Mouse (Mus musculus): ENCODE measurements at regions not wholly inside any gene's neighbourhood (a gene's known extent, or its start where the extent isn't known, plus 50 kb on each side); places are given as distances from the start of the nearest gene placed in this dataset.

GRCm38 (mm10) chr11:24297763-24298162 lies 219.9 kb downstream of the Bcl11a start:
- DNase-seq (ENCODE audit: low spot score) (no peak), ATAC-seq (ENCODE audit: insufficient read depth, low read depth) (no peak)
- H3K9ac ChIP-seq (replicated peaks; ENCODE audit: low read depth, low read length): no peak overlapping the region
- H3K4me3 ChIP-seq (ENCODE audit: low read depth, low read length): no peak overlapping the region
- H3K36me3 ChIP-seq (replicated peaks; ENCODE audit: control insufficient read depth, insufficient read depth, low read length): no peaks in the 10 kb centered on the region
- H3K27me3 ChIP-seq (ENCODE audit: control insufficient read depth, insufficient read depth, low read length): no peaks in the 10 kb centered on the region
- H3K4me1 ChIP-seq (ENCODE audit: control insufficient read depth, insufficient read depth): peaks cover 8% of the 10 kb centered on the region; the same call in 1 of the 2 replicates
- no peak overlapping the region for H3K4me2 ChIP-seq (ENCODE audit: low read depth, low read length)
- H3K9me3 ChIP-seq (replicated peaks; ENCODE audit: control insufficient read depth, low read length): no peaks in the 10 kb centered on the region
- 68% methylated on average over 5 of the region's 5 CpGs for WGBS
- no peak overlapping the region for H3K27ac ChIP-seq (ENCODE audit: low read depth)
- TF ChIP-seq CTCF (IDR thresholded peaks at IDR 0.05; ENCODE audit: low read depth) (no peak), EP300 (IDR thresholded peaks at IDR 0.05; ENCODE audit: low read depth) (no peak)

DNA sequence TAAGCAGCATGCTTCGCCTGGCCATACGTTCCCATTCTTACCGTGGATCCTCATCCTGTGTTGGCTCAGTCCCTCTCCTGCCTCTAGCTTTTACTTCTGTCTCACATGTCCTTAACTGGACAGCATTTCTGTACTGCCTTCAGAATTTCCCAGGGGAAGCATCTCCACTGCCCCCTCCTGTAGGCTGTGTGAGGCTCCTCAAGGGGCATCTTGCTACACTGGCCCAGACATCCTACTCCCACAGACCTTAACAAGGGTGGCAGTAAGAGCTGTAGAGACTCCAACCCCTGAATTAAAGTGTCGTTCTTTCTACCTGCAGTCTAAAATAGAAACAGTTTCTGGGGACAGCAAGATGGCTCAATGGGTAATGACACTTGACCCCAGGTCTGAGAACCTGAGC lies 222.5 kb downstream of the Bcl11a start:
- Histone ChIP-seq H3K4me2 (ENCODE audit: low read depth, low read length) (no peak overlapping the region), H3K9me3 (replicated peaks; ENCODE audit: control insufficient read depth, low read length) (no peaks in the 10 kb centered on the region), H3K4me1 (ENCODE audit: control insufficient read depth, insufficient read depth) (peaks cover 14% of the 10 kb centered on the region; the same call in 1 of the 2 replicates), H3K27ac (ENCODE audit: low read depth) (no peak overlapping the region), H3K9ac (replicated peaks; ENCODE audit: low read depth, low read length) (no peak overlapping the region), H3K36me3 (replicated peaks; ENCODE audit: control insufficient read depth, insufficient read depth, low read length) (no peaks in the 10 kb centered on the region), H3K27me3 (ENCODE audit: control insufficient read depth, insufficient read depth, low read length) (no peaks in the 10 kb centered on the region), H3K4me3 (ENCODE audit: low read depth, low read length) (no peak overlapping the region)
- TF ChIP-seq EP300 (IDR thresholded peaks at IDR 0.05; ENCODE audit: low read depth) (no peak), CTCF (IDR thresholded peaks at IDR 0.05; ENCODE audit: low read depth) (no peak)
- WGBS: 61% methylated on average over 4 of the region's 4 CpGs
- DNase-seq (ENCODE audit: low spot score): no peak
- no peak for ATAC-seq (ENCODE audit: insufficient read depth, low read depth)

DNA sequence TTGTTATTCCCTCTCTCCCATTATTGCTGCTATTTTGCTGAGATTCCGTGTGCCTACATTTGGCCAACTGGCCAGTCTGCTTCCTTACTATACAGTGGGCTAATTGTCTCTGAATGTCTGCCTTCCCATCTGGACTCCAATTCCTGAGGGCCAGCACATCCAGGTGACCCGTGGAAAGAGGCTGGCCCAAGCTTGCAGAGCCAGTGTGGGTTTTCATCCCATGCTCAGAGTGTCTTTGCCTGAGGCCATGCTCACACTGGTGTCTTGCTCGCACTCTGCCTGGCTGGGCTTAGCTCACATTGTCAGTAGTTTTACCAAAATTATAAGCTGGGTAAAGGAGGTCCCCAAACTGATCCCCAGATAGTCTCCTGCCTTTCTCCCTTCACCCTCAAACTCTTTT lies 223.3 kb downstream of the Bcl11a start:
- Histone ChIP-seq H3K27ac (ENCODE audit: low read depth) (no peak overlapping the region), H3K4me3 (ENCODE audit: low read depth, low read length) (no peak overlapping the region), H3K4me2 (ENCODE audit: low read depth, low read length) (no peak overlapping the region), H3K9me3 (replicated peaks; ENCODE audit: control insufficient read depth, low read length) (no peaks in the 10 kb centered on the region), H3K27me3 (ENCODE audit: control insufficient read depth, insufficient read depth, low read length) (no peaks in the 10 kb centered on the region), H3K36me3 (replicated peaks; ENCODE audit: control insufficient read depth, insufficient read depth, low read length) (no peaks in the 10 kb centered on the region), H3K9ac (replicated peaks; ENCODE audit: low read depth, low read length) (no peak overlapping the region), H3K4me1 (ENCODE audit: control insufficient read depth, insufficient read depth) (peaks cover 14% of the 10 kb centered on the region; the same call in 1 of the 2 replicates)
- WGBS: 76% methylated on average over 3 of the region's 3 CpGs
- ATAC-seq (ENCODE audit: insufficient read depth, low read depth): no peak
- TF ChIP-seq CTCF (IDR thresholded peaks at IDR 0.05; ENCODE audit: low read depth): no peak
- TF ChIP-seq EP300 (IDR thresholded peaks at IDR 0.05; ENCODE audit: low read depth): no peak
- DNase-seq (ENCODE audit: low spot score): no peak

DNA sequence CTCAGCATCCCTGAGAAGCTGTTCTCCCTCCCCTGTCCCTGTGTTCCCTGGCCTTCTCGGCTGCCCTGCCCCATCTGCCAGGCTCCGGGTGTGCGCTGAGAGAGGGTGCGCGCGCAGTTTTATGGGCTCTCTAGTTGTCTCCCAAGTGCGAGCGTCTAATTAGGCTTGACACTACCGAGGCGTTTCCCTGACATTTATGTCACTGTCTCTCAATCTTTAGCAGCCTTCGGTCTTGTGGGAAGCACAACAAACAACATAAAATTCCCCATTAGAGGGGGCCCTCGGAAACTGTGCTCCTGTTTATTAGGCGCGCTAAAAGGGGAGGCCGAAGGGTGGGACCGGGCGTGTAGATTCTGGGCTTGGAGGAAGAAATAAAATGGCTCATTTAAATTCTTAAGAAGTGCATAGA lies 227.3 kb downstream of the Bcl11a start:
- no peak overlapping the region; the same call in 1 of the 2 replicates for H3K9ac ChIP-seq (replicated peaks; ENCODE audit: low read depth, low read length)
- peak; percentile 16 for DNase-seq (ENCODE audit: low spot score)
- no peaks in the 10 kb centered on the region for H3K36me3 ChIP-seq (replicated peaks; ENCODE audit: control insufficient read depth, insufficient read depth, low read length)
- H3K9me3 ChIP-seq (replicated peaks; ENCODE audit: control insufficient read depth, low read length): no peaks in the 10 kb centered on the region
- 5% methylated on average over 17 of the region's 17 CpGs for WGBS
- 0 out of 2 replicates have a peak, but pooled peaks cover 6% of the 10 kb centered on the region for H3K4me1 ChIP-seq (ENCODE audit: control insufficient read depth, insufficient read depth)
- peak overlapping the region; percentile 60 for H3K4me2 ChIP-seq (ENCODE audit: low read depth, low read length)
- peak overlapping the region; percentile 36 for H3K4me3 ChIP-seq (ENCODE audit: low read depth, low read length)
- TF ChIP-seq CTCF (IDR thresholded peaks at IDR 0.05; ENCODE audit: low read depth): no peak
- peak; percentile 68; the same call in 1 of the 2 replicates for ATAC-seq (ENCODE audit: insufficient read depth, low read depth)
- H3K27ac ChIP-seq (ENCODE audit: low read depth): no peak overlapping the region
- no peaks in the 10 kb centered on the region for H3K27me3 ChIP-seq (ENCODE audit: control insufficient read depth, insufficient read depth, low read length)

DNA sequence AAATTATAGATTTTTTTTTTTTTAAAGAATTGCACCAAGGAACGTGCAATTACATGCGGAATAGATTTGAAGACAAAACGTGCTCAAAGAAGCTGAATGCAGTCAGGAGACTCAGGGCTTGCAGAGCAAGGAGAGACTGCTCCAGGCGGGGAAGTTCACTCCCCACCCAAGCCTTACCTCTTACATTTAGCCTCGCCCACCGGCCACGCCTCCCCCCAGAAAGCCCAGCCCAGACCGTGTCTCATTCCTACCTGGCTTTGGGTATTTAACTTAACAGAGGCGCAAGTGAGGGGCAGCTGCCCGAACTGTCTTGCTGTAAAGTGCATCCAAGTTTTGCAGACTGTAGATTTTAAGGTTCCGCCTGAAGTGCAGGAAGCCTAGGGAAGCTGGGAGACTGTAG lies 227.8 kb downstream of the Bcl11a start:
- Histone ChIP-seq H3K9me3 (replicated peaks; ENCODE audit: control insufficient read depth, low read length) (no peaks in the 10 kb centered on the region), H3K4me2 (ENCODE audit: low read depth, low read length) (peak overlapping the region; percentile 60), H3K27ac (ENCODE audit: low read depth) (no peak overlapping the region), H3K27me3 (ENCODE audit: control insufficient read depth, insufficient read depth, low read length) (no peaks in the 10 kb centered on the region), H3K4me3 (ENCODE audit: low read depth, low read length) (peak overlapping the region; percentile 36), H3K4me1 (ENCODE audit: control insufficient read depth, insufficient read depth) (0 out of 2 replicates have a peak, but pooled peaks cover 6% of the 10 kb centered on the region), H3K9ac (replicated peaks; ENCODE audit: low read depth, low read length) (no peak overlapping the region), H3K36me3 (replicated peaks; ENCODE audit: control insufficient read depth, insufficient read depth, low read length) (no peaks in the 10 kb centered on the region)
- WGBS: 17% methylated on average over 11 of the region's 11 CpGs
- TF ChIP-seq EP300 (IDR thresholded peaks at IDR 0.05; ENCODE audit: low read depth) (no peak), CTCF (IDR thresholded peaks at IDR 0.05; ENCODE audit: low read depth) (no peak)
- DNase-seq (ENCODE audit: low spot score) (no peak), ATAC-seq (ENCODE audit: insufficient read depth, low read depth) (no peak)

DNA sequence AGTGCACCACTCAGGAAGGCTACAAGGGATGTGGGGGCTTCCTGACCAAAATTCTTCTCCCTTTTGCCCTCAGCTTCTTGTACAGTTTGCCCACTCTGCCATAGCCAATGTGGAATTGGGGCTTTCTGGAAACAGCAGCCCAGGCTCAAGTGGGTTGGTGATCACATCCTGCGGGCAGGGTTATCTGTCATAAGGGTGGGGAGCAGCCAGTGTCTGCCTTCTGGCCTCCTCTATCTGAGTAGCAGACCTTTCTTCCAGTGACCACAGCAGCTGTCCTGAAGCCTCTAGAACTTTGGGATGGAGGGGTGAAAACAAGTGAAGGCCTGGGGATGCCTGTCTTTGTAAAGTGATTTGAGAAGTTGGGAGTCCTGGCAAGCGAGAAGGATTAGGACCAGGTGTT lies 228.2 kb downstream of the Bcl11a start:
- TF ChIP-seq CTCF (IDR thresholded peaks at IDR 0.05; ENCODE audit: low read depth): no peak
- TF ChIP-seq EP300 (IDR thresholded peaks at IDR 0.05; ENCODE audit: low read depth): no peak
- Histone ChIP-seq H3K27ac (ENCODE audit: low read depth) (no peak overlapping the region), H3K27me3 (ENCODE audit: control insufficient read depth, insufficient read depth, low read length) (no peaks in the 10 kb centered on the region), H3K4me1 (ENCODE audit: control insufficient read depth, insufficient read depth) (0 out of 2 replicates have a peak, but pooled peaks cover 6% of the 10 kb centered on the region), H3K4me2 (ENCODE audit: low read depth, low read length) (no peak overlapping the region), H3K4me3 (ENCODE audit: low read depth, low read length) (no peak overlapping the region), H3K36me3 (replicated peaks; ENCODE audit: control insufficient read depth, insufficient read depth, low read length) (no peaks in the 10 kb centered on the region), H3K9ac (replicated peaks; ENCODE audit: low read depth, low read length) (no peak overlapping the region), H3K9me3 (replicated peaks; ENCODE audit: control insufficient read depth, low read length) (no peaks in the 10 kb centered on the region)
- ATAC-seq (ENCODE audit: insufficient read depth, low read depth): no peak
- no peak for DNase-seq (ENCODE audit: low spot score)
- 77% methylated on average over 2 of the region's 2 CpGs for WGBS
